Mouse (Mus musculus) erythroid progenitor cell, adult 5-6 weeks (primary cell): Measurements from ENCODE around the gene Agbl4. TPM values are rescaled to one million over a fixed set of nuclear protein-coding genes. Genes with fewer than 3 reads are reported as not detected.

ENCODE experiments used
- ATAC-seq: replicated peaks from 2 replicates; pipeline ENCODE4 v1.8.0; 2016; ENCODE audit warnings: moderate number of reproducible peaks, mild to moderate bottlenecking, moderate TSS enrichment, inconsistent platforms; ENCODE audit not compliant: poor library complexity, low FRiP score, severe bottlenecking
- total RNA-seq, 2 experiments: library from RNA; stranded (forward) in 1 of 2; stranded (reverse) in 1 of 2; fragments of 150-400 nt in 1 of 2; fragments of 186-747, 209-891 nt in 1 of 2; gene quantifications; 2 replicates each; pipeline versions ENCODE4 v1.2.3 to v1.2.4; 2015 to 2017; ENCODE audit warnings: low replicate concordance in 2 of 2

The Agbl4 gene
- total RNA-seq, 2 experiments from 2014 or later: not detected

GRCm38 (mm10) chr4:111357176-111357575, 959.7 kb downstream of the Agbl4 start:
- ATAC-seq: no peak

DNA sequence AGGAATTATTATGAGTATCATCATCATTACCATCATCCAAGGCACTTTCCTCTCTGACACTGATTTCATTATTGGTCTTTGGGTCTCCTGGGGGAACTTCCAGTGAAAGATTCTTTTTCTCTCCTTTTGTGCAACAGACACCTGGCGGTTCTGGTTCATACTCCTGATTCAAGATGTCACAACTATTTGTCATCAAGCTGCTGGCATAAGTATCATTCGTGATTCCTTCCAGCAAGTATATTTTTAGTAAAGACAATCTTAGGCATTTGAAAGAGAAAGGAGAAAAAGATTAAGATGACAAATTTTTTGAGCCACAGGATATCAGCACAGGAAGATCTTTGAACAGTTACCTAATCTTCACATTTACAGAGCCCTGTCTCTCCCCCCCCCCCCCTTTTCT, 966.7 kb downstream of the Agbl4 start:
- no peak for ATAC-seq

- no peak for ATAC-seq
These were observed 970.3 kb downstream of the Agbl4 start for GRCm38 (mm10) chr4:111367771-111368170.

DNA sequence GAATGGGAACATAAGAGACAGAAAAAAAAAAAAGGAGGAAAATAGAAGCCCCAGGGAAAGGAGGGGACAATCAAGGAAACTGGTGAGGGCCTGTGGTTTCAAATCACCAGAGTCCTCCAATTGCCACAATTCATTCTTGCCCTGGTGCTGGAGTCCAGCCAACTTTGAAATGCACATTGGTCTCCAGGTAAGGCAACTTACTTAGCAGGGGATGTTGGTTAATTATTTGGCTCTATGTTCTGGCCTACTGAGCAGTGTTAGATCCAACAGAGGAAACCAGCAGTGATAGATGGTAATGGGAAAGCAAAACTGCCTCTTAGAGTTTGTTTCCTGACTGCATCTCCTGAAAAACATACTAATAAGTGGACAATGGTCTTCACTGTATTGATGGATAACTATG, 979.7 kb downstream of the Agbl4 start:
- no peak for ATAC-seq

- no peak for ATAC-seq
These were observed 980.6 kb downstream of the Agbl4 start for GRCm38 (mm10) chr4:111378071-111378470.

GRCm38 (mm10) chr4:111383101-111383500, 985.6 kb downstream of the Agbl4 start:
- no peak for ATAC-seq

- no peak for ATAC-seq
These were observed 993.3 kb downstream of the Agbl4 start for GRCm38 (mm10) chr4:111390736-111391135.

DNA sequence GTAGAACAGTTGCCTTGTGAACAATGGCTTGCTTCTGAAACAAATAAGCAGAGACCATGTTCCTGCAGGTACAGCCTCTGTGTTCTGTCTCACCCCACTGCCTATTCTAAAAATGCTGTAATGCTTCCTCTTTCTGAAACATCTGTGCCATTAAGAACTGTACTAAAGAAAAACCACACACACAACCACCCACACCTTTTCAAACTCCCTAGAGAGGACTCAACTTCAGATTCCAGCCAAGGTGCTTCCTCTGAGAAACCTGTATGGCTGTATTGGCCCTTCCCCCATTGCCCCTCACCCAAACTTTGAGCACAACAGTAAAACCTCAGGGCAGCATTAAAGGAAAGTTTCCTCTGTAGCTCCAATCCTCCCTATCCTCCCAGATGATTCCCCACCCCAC, 1002.3 kb downstream of the Agbl4 start:
- no peak for ATAC-seq

DNA sequence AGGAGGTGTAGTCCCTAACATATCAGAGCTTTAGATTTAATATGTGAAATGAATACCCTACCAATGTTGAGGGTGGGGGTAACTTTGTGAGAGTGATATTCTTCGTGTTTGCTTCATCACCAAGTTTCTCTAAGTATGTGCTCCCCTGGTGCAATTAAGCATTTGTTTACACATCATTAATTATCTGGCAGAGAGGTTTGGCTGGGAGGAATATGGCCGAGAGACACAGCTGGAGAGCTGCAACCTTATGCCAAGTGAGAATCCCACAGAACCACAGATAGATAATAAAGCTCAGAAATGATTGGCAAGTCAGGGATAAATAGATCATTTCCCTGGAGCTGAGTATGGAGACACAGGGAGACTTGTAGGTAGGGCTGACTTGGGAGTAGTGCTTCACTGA, 1003.2 kb downstream of the Agbl4 start:
- ATAC-seq: no peak

DNA sequence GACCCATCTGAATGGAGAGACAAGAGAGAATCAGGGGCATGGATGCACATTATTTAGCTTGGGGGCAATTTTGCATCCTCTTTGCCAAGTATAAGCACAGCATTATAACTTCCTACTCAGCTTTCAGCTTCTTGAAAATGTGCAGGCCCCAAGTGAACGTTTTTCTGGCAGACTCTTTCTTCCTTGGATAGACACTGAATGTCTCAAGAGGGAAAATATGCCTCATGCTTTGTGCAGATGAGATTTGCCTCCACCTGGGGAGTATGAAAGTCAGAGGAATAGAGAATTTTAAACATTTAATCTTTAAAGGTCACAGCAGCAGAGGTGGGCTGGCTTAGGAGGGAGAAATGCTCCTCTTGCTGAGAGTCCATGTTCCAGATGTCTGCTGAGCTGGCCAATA, 1005.8 kb downstream of the Agbl4 start:
- no peak for ATAC-seq

DNA sequence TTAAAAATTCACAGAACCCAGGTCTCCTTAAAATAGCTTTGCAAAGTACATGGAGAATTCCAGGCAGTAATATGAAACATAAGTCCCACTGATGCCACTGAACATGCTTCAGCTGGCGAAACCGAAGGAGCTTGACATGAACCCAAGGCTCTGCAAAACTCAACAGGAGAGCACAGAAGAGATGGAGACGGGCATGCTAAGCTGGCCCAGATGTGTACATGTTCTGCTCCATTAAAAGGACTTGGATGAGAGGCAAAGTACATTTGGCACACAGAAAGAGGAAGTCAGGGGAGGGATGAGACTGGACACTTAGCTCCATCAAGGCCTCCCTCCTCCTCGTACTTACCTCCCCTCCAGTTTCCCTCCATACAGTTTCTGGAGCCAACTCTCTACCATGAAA, 1013.3 kb downstream of the Agbl4 start:
- ATAC-seq: no peak

- no peak for ATAC-seq
These were observed 1016.9 kb downstream of the Agbl4 start for GRCm38 (mm10) chr4:111414399-111414798.

DNA sequence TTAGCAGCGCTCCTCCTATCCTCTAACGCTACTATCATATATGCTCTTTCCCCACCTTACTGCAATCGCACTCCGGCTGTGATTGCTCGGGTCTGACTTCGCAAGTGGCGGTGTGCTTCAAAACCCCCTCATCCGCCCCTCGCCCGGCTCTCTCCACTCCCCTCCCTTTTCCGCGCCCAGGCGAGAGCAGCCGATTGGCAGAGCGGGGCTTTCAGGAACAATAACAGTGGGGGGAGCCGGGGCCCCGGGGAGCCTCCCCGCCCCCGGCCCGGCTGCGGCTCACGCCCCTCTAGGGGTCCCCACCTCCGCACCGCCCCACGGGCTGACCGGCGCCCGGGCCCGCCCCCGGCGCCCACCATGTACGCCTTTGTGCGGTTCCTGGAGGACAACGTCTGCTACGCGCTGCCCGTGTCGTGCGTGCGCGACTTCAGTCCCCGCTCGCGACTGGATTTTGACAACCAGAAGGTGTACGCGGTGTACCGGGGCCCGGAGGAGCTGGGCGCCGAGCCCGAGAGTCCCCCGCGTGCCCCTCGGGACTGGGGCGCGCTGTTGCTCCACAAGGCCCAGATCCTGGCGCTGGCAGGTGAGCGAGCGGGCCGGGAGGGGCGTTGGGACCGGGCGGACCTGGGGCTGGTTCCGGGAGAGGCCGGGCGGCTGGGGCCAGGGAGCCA, 1017.5 kb downstream of the Agbl4 start, which contains the start of gene Bend5:
Gene Bend5 (plus strand): TSS at position 189 of the 671 bp plus-strand sequence.
- ATAC-seq: no peak

- no peak for ATAC-seq
These were observed 1018.7 kb downstream of the Agbl4 start for GRCm38 (mm10) chr4:111416126-111416525.

DNA sequence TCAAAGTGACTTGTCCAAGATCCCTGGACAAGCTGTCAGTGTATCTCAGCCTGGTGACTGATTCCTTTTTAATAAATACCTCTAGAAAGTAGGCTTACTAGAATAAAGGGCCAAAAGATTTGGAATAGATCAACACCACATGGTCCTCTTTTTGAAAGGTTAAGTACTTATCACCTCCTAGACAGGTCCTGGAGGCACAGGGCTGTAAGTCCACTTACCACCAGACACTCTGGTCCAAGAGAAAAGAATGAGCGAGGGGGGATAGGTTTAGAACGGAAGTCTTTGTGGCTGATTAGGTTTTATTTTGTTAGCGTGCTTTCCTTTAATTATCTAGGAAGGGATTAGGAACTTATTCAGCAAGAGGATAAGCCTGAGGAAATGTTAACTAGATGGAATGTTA, 1019.1 kb downstream of the Agbl4 start:
- ATAC-seq: no peak

DNA sequence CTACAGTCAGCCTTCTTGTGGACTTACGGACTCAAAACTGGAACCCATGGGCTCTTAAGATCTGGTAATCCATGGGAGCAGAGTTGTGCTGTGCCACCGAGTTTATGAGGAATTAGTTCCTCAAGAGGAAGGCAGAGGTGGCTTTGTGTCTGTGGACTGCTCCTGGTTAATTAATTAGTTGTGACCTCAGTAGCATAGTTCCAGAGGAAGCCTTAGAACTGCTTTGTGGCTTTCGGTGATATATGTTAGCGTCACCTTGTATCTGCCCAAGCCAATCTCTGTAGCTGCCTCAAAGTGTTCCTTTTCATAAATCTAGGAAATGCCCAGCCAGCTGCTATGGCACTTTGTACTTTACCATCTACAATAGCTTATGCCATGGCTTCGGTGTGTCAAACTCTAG, 1020.3 kb downstream of the Agbl4 start:
- no peak for ATAC-seq

DNA sequence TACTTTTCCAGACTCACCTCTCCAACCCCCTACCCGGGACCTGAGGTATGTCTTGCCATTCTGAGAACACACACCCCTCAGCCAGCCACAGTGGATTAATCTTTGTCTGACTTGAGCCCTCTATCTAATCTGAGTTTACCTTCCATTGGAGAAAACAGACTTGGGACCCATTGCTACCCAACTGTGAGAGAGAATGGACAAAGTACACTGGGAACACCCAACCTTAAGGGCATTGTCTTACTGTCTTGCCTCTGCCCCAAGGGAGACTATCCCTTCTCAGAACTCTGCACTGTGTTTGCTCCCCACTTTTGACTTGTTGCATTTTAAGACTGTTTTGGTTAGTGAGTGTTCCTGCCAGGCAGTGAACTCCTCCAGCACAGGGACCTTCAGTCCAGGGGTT, 1022.0 kb downstream of the Agbl4 start:
- ATAC-seq: no peak

- ATAC-seq: no peak
These were observed 1022.6 kb downstream of the Agbl4 start for GRCm38 (mm10) chr4:111420031-111420430.

DNA sequence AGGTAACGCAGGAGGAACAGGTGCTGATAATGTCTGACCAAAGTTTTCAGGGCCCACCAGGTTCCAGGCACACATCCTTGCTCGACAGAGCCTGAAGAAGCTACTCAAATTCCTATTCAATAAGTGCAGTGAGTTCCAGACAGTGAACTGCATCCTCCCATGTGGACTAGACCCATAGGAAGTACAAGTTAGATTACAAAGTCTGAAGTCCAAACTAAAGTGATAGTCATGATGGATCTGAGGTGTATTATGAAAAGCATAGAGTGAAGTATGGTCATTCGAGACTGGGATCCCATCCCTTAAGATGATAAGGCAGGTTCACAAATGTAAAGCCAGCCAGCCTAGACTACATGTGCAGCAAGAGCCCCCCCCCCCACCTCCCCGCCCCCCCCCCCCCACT, 1023.5 kb downstream of the Agbl4 start:
- ATAC-seq: no peak

DNA sequence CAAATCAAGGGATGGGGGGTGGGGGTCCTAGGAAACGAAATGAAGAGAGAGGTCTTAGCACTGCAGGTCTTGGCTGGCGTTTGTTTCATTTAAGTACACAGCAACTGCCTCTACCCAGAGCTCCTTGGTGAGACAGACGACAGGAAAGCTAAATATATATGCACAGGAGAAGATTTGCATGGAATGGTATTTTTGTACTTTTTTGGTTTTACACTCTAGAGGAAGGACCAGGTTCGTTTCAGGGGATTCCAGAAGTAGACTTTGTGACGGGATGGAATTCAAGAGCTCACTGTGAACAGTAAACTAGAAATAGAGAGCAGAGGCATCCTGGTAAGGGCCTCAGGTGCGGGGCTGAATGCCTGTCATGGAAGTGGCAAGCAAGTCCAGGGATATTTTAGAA, 1024.3 kb downstream of the Agbl4 start:
- no peak for ATAC-seq

- ATAC-seq: no peak
These were observed 1027.0 kb downstream of the Agbl4 start for GRCm38 (mm10) chr4:111424371-111424950.

- no peak for ATAC-seq
These were observed 1027.7 kb downstream of the Agbl4 start for GRCm38 (mm10) chr4:111425170-111425569.
